Mouse (Mus musculus): Measurements from ENCODE around the gene Cdt1. TPM values are rescaled to one million over a fixed set of nuclear protein-coding genes. Genes with fewer than 3 reads are reported as not detected.

Gene Cdt1
- polyA plus RNA-seq, 1 experiment from 2014 or later, result 29.0 TPM

DNA sequence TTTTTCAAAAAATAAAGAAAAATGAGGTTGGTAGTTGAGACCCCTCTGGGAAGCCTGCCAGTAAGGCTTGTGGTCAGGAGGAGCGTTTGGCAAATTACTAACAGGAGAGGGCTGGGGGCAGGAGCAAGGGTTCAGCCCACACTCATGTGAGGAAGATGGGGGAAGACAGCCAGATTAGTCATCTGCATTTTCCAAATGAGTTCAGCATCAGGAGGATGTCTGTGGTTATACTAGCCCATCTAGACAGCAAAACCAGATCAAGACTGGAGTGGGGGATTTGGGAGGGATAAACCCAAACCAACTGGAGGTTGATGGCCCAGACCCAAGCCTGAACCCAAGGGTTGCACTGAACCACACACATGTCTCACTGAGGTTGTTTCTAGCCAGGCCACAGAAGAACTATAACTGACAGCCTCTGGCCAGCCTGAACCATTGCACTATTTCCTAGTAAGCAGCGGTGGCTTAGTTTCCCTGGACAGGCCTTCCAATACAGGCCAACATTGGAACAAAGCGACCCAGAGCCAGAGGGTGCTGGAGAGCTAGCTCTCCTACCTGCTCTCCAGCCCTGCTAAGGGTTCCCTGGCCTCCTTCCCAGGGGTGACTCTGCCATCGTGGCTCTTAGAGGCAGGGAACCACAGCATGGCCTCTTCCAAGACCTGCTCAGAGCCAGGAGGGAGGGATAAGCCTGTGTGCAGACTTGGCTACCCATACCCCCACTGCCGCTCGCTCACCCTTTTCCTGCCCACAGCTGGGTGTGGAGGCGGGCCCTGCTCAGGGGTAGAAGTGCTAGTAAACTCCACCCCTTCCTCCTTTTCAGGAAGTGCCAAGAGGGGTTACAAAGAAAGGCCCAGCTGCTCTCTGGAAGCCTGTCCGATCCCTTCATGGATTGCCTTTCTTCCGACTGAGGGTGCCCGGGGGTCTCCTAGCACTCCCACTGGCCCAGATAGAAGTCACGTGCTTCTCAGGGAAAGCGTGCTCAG, 11.5 kb upstream of the Cdt1 start:
- peak overlapping the region; percentile 52; the same call in 1 of the 2 replicates for H3K9ac ChIP-seq (ENCODE audit: low read length)
- no peaks in the 10 kb centered on the region for H3K9me3 ChIP-seq (replicated peaks; ENCODE audit: control insufficient read depth, low read length)
- peak overlapping the region; percentile 20; the same call in 1 of the 2 replicates for H3K4me3 ChIP-seq (ENCODE audit: low read length)
- H3K4me2 ChIP-seq (ENCODE audit: low read depth, low read length), result peak overlapping the region; percentile 37
- 51% methylated on average over 12 of the region's 12 CpGs for WGBS
- H3K36me3 ChIP-seq (ENCODE audit: control insufficient read depth, insufficient read depth), result no peaks in the 10 kb centered on the region
- H3K27me3 ChIP-seq (ENCODE audit: control insufficient read depth, insufficient read depth, low read length), result no peaks in the 10 kb centered on the region
- H3K4me1 ChIP-seq (ENCODE audit: control insufficient read depth, insufficient read depth, low read length), result peaks cover 4% of the 10 kb centered on the region
- peak; percentile 54 for ATAC-seq (replicated peaks; ENCODE audit: extremely low read depth, insufficient read depth, low FRiP score)
- H3K27ac ChIP-seq (ENCODE audit: low read length), result peak overlapping the region; percentile 79

DNA sequence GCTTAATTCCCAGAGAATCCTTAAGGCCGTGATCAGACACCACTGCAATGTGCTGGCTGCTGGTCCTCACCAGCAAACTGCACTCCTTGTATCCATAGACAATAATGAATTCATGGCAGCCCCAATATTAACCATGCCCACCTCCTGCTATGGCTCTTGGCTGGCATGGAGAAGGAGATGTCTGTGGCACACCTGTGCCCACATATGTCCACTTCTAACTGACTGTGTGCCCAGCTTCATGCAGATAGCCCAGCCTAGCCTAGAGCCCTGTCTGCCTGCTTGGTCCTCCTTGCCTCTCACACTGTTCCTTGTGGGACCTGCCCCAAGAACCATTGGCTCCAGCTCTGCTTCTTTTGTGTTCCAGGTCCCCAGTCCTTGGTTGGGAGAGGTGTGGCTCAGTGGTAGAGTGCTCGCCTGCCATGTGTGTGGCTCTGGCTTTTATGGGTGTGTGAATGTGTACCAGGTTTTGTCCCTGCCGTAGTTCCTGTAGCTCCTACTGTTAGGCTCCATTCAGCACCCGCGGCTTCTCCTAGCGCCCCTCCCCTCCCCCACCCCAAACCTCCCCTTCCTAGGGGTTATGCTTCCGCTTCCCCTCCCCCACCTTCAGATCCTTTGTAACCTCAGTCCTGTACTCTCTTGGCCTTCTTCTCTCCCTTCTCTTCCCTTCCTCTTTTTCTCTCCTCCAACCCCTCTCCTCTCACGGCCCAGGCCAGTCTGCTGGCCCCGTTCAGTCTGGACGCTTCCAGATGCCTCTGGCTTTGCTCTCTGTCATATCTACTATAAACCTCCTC, 10.4 kb upstream of the Cdt1 start:
- no peaks in the 10 kb centered on the region for H3K9me3 ChIP-seq (replicated peaks; ENCODE audit: control insufficient read depth, low read length)
- H3K4me3 ChIP-seq (ENCODE audit: low read length), result no peak overlapping the region; the same call in 1 of the 2 replicates
- peak overlapping the region; percentile 79 for H3K27ac ChIP-seq (ENCODE audit: low read length)
- H3K36me3 ChIP-seq (ENCODE audit: control insufficient read depth, insufficient read depth), result no peaks in the 10 kb centered on the region
- peaks cover 4% of the 10 kb centered on the region for H3K4me1 ChIP-seq (ENCODE audit: control insufficient read depth, insufficient read depth, low read length)
- no peak; the same call in 1 of the 2 replicates for ATAC-seq (replicated peaks; ENCODE audit: extremely low read depth, insufficient read depth, low FRiP score)
- WGBS, result 38% methylated on average over 10 of the region's 10 CpGs
- H3K4me2 ChIP-seq (ENCODE audit: low read depth, low read length), result peak overlapping the region; percentile 37
- H3K27me3 ChIP-seq (ENCODE audit: control insufficient read depth, insufficient read depth, low read length), result no peaks in the 10 kb centered on the region
- H3K9ac ChIP-seq (ENCODE audit: low read length), result peak overlapping the region; percentile 5; the same call in 1 of the 2 replicates

DNA sequence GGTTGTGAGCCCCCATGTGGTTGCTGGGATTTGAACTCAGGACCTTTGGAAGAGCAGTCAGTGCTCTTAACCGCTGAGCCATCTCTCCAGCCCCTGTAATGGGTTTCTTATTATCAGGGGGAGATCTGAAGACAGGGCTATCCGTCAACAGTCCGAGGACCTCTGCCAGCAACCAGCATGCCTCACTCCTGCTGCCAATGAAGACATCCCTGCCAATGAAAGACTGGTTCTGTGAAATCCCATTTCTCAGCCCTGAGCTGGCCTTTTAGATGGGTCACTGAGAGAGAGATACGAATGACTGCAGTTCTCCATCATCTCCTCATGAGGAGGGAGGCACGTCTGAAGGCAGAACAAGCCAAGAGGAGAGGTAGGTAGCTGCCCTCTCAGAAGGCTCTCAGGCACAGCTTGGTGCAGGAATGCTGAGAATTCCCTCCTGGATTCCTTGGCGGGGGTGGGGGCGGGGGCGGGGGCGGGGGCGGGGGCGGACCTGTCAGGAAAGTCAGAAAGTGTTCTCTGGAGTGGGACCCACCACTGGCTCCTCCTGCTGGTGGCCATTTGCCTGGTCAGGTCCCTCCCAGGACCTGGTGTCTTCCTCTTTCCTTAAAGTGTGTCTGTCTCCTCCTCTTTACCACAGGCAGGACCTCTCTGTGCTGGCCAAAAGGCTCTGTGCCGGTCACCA, 9.0 kb upstream of the Cdt1 start:
- Histone ChIP-seq H3K9ac (ENCODE audit: low read length) (no peak overlapping the region), H3K27me3 (ENCODE audit: control insufficient read depth, insufficient read depth, low read length) (no peaks in the 10 kb centered on the region), H3K27ac (ENCODE audit: low read length) (no peak overlapping the region), H3K36me3 (ENCODE audit: control insufficient read depth, insufficient read depth) (no peaks in the 10 kb centered on the region), H3K4me3 (ENCODE audit: low read length) (no peak overlapping the region), H3K4me1 (ENCODE audit: control insufficient read depth, insufficient read depth, low read length) (peaks cover 4% of the 10 kb centered on the region), H3K9me3 (replicated peaks; ENCODE audit: control insufficient read depth, low read length) (no peaks in the 10 kb centered on the region), H3K4me2 (ENCODE audit: low read depth, low read length) (no peak overlapping the region; the same call in 1 of the 2 replicates)
- 0 out of 2 replicates have a peak, but pooled peaks have one; percentile 20 for ATAC-seq (replicated peaks; ENCODE audit: extremely low read depth, insufficient read depth, low FRiP score)
- WGBS, result 15% methylated on average over 12 of the region's 12 CpGs

DNA sequence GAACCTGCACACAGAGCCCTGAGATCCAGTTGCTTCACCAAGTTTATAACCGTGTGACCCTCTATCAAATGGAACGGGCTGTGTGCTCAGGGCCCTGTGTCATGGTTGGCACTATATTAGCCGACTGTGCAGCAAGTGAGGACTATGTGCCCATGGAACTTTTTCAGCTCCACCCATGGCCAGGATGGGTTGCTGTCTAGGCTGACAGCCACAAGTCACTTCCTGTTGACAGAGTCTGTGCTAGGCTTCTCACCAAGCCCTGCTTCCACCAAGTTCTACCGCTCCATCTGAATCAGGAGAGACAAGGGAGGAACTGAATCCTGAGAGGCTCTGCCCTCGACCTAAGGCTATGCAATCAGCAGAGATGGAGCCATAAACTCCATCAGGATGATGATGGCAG, 6.6 kb upstream of the Cdt1 start:
- H3K9me3 ChIP-seq (replicated peaks; ENCODE audit: control insufficient read depth, low read length), result no peaks in the 10 kb centered on the region
- H3K27ac ChIP-seq (ENCODE audit: low read length), result no peak overlapping the region
- peaks cover 4% of the 10 kb centered on the region for H3K4me1 ChIP-seq (ENCODE audit: control insufficient read depth, insufficient read depth, low read length)
- H3K4me2 ChIP-seq (ENCODE audit: low read depth, low read length), result no peak overlapping the region
- H3K27me3 ChIP-seq (ENCODE audit: control insufficient read depth, insufficient read depth, low read length), result no peaks in the 10 kb centered on the region
- H3K9ac ChIP-seq (ENCODE audit: low read length), result no peak overlapping the region
- 69% methylated on average over 5 of the region's 5 CpGs for WGBS
- H3K36me3 ChIP-seq (ENCODE audit: control insufficient read depth, insufficient read depth), result no peaks in the 10 kb centered on the region
- no peak overlapping the region for H3K4me3 ChIP-seq (ENCODE audit: low read length)
- no peak for ATAC-seq (replicated peaks; ENCODE audit: extremely low read depth, insufficient read depth, low FRiP score)

DNA sequence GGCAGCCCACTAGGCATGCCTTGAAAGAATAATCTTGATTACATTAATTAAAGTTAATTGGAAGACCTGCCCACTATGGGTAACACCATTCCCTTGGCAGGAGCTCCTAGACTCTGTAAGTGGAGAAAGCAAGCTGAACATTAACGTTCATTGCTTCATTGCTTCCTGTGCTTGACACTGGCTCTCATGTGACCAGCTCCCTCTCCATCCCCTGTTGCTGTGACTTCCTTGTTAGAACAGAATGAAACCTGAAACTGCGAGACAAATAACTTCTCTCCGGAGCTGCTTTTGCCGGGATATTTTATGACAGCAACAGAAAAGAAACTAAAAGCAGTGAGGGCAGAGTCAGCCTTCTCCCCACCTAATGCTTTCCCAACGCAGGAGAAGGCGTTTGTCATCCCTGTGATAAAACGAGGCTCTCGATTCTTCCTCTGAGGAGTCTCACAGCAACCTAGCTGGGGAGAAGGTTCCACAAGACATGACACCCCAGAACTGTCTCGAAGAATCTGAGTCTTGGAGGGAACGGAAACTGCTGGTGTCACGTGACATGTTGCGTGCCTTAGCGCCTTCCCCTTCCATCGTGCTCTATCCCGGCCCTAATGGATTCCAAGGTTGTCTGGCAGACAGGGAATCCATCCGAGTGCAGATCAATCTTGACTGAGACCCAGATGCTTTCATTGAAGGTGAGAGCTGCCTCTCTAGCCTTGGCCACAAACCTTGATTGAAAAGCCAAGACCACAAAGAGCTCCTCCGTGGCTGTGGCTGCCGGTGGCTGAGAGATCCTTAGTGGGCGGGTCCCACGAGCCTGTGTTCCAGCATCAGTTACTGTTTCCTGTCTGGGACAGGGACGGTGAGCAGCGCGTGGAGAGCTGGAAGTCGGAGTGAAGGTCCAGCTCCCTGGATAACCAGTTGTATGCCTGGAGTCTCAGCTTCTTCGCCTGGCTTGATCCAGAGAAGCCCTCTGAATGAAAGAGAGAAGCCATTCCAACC, 3.2 kb upstream of the Cdt1 start:
- no peaks in the 10 kb centered on the region for H3K9me3 ChIP-seq (replicated peaks; ENCODE audit: control insufficient read depth, low read length)
- ATAC-seq (replicated peaks; ENCODE audit: extremely low read depth, insufficient read depth, low FRiP score), result no peak
- H3K4me3 ChIP-seq (ENCODE audit: low read length), result no peak overlapping the region
- H3K36me3 ChIP-seq (ENCODE audit: control insufficient read depth, insufficient read depth), result peaks cover under 1% of the 10 kb centered on the region; the same call in 1 of the 2 replicates
- H3K27ac ChIP-seq (ENCODE audit: low read length), result no peak overlapping the region
- peaks cover 20% of the 10 kb centered on the region for H3K4me1 ChIP-seq (ENCODE audit: control insufficient read depth, insufficient read depth, low read length)
- no peak overlapping the region for H3K9ac ChIP-seq (ENCODE audit: low read length)
- H3K4me2 ChIP-seq (ENCODE audit: low read depth, low read length), result no peak overlapping the region
- 73% methylated on average over 25 of the region's 25 CpGs for WGBS
- H3K27me3 ChIP-seq (ENCODE audit: control insufficient read depth, insufficient read depth, low read length), result no peaks in the 10 kb centered on the region

DNA sequence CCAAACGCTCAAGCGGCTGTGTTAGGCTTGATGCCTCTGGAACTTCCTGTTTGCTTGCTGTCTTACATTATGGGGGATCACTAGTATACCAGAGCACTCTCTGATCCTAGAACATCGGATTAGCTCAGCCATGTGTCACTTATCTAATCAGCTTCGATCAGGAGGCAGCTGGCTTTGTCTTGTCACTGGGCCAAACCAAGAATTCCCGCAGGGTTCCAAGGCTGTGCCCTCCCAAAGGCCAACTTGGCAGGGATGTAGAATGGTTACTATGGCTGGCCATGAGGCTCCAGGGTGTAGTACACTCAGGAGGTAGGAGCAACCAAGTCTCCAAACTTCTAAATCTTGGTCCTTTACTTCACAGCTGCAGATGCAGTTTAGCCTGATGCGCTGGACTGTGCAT, 1.0 kb upstream of the Cdt1 start:
- Histone ChIP-seq H3K27me3 (ENCODE audit: control insufficient read depth, insufficient read depth, low read length) (no peaks in the 10 kb centered on the region), H3K9me3 (replicated peaks; ENCODE audit: control insufficient read depth, low read length) (no peaks in the 10 kb centered on the region), H3K27ac (ENCODE audit: low read length) (peak overlapping the region; percentile 87), H3K4me3 (ENCODE audit: low read length) (peak overlapping the region; percentile 92; the same call in 1 of the 2 replicates), H3K36me3 (ENCODE audit: control insufficient read depth, insufficient read depth) (peaks cover 18% of the 10 kb centered on the region), H3K9ac (ENCODE audit: low read length) (peak overlapping the region; percentile 72), H3K4me1 (ENCODE audit: control insufficient read depth, insufficient read depth, low read length) (peaks cover 22% of the 10 kb centered on the region), H3K4me2 (ENCODE audit: low read depth, low read length) (peak overlapping the region; percentile 74)
- no peak for ATAC-seq (replicated peaks; ENCODE audit: extremely low read depth, insufficient read depth, low FRiP score)
- WGBS, result 31% methylated on average over 6 of the region's 6 CpGs

DNA sequence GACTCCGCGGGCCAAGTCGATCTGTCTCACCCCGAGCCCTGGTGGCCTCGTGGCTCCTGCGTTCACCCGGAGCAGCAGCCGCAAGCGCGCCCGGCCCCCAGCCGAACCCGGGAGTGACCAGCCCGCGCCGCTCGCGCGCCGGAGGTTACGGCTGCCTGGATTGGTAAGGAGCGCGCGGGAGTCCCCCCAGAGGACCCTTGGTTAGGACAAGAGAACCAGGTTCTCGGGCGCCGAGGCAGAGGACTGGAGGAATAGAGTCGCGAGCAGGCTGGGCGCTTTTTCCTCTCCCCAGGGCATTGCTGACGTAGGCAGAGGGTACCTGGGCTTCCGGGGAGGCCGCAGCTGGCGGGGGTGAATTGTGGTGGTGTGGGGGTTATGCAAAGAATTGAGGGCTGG, 292 bp downstream of the Cdt1 start:
- H3K36me3 ChIP-seq (ENCODE audit: control insufficient read depth, insufficient read depth), result peaks cover 29% of the 10 kb centered on the region
- peak; percentile 39 for ATAC-seq (replicated peaks; ENCODE audit: extremely low read depth, insufficient read depth, low FRiP score)
- H3K9me3 ChIP-seq (replicated peaks; ENCODE audit: control insufficient read depth, low read length), result no peaks in the 10 kb centered on the region
- peak overlapping the region; percentile 74 for H3K4me2 ChIP-seq (ENCODE audit: low read depth, low read length)
- under 1% methylated on average over 34 of the region's 34 CpGs for WGBS
- H3K4me1 ChIP-seq (ENCODE audit: control insufficient read depth, insufficient read depth, low read length), result peaks cover 22% of the 10 kb centered on the region
- H3K27me3 ChIP-seq (ENCODE audit: control insufficient read depth, insufficient read depth, low read length), result no peaks in the 10 kb centered on the region
- peak overlapping the region; percentile 92 for H3K4me3 ChIP-seq (ENCODE audit: low read length)
- H3K27ac ChIP-seq (ENCODE audit: low read length), result peak overlapping the region; percentile 87
- H3K9ac ChIP-seq (ENCODE audit: low read length), result peak overlapping the region; percentile 93

DNA sequence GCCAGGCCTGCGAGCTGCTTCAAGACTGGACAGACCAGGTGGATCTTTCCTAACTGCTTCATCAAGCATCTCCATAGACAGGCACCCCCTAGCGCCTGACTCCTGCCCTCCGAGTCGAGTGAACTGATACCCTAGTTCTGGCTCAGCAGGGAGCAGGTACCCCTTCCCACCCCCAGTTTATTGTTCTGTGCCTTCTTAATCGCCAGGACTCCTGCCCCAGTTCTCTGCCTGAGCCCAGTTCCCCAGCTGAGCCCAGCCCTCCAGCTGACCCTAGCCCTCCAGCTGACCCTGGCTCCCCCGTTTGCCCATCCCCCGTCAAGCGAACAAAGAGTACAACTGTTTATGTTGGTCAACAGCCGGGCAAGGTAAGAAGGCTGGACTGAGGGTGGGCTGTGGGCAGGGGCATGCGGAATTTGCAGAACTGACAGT, 1.1 kb downstream of the Cdt1 start:
- no peak for ATAC-seq (replicated peaks; ENCODE audit: extremely low read depth, insufficient read depth, low FRiP score)
- Histone ChIP-seq H3K27me3 (ENCODE audit: control insufficient read depth, insufficient read depth, low read length) (no peaks in the 10 kb centered on the region), H3K9ac (ENCODE audit: low read length) (peak overlapping the region; percentile 93), H3K4me3 (ENCODE audit: low read length) (peak overlapping the region; percentile 92), H3K27ac (ENCODE audit: low read length) (no peak overlapping the region), H3K36me3 (ENCODE audit: control insufficient read depth, insufficient read depth) (peaks cover 29% of the 10 kb centered on the region), H3K4me2 (ENCODE audit: low read depth, low read length) (peak overlapping the region; percentile 74), H3K9me3 (replicated peaks; ENCODE audit: control insufficient read depth, low read length) (no peaks in the 10 kb centered on the region), H3K4me1 (ENCODE audit: control insufficient read depth, insufficient read depth, low read length) (peaks cover 22% of the 10 kb centered on the region)
- 26% methylated on average over 10 of the region's 10 CpGs for WGBS
